Mouse (Mus musculus): ENCODE results near the gene Rpl9.

DNA sequence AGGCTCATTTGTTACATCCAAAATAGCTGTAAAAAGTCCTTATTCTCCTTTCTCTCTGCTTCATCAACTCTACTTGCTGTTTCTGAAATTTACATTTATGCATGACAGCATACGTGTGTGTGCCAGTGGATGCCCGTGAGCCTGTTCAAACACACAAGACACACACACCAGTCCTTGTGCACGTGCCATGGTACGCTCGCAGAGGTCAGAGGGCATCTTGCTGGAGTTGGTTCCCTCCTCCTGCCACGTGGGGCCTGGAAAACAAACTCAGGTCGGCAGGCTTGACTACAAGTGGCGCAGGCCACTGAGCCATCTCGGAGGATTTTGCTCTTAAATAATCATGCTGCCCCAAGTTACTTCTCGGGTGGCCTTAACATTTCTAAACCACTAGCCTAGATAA lies 40.7 kb downstream of the Rpl9 start:
- TF ChIP-seq CTCF (IDR thresholded peaks at IDR 0.05; ENCODE audit: control insufficient read depth, insufficient read depth, insufficient replicate concordance, low read depth, low read length) = no peak
- no peak for TF ChIP-seq POLR2A (IDR thresholded peaks at IDR 0.05; ENCODE audit: control insufficient read depth, low read depth, low read length)
